Mouse (Mus musculus) cerebellum, postnatal 25 days (tissue): ENCODE measurements at regions not wholly inside any gene's neighbourhood (a gene's known extent, or its start where the extent isn't known, plus 50 kb on each side); places are given as distances from the start of the nearest gene placed in this dataset.

Source experiments
- DNase-seq, 2 experiments: peaks; one replicate each; pipeline ENCODE4 v3.0.0; 2021; ENCODE audit warnings: mixed read lengths in 2 of 2

GRCm38 (mm10) chr14:105950924-105951323 is 54.3 kb upstream of the Spry2 start:
- DNase-seq: no peak

- no peak for DNase-seq
Observed at GRCm38 (mm10) chr14:105955082-105955481, 58.5 kb upstream of the Spry2 start.

- no peak for DNase-seq
Observed at GRCm38 (mm10) chr14:105956796-105957195, 60.2 kb upstream of the Spry2 start.

- DNase-seq: no peak
Observed at GRCm38 (mm10) chr14:105958005-105958404, 61.4 kb upstream of the Spry2 start.

GRCm38 (mm10) chr14:105979544-105980323 is 83.1 kb upstream of the Spry2 start:
- DNase-seq: no peak

- DNase-seq: no peak
Observed at GRCm38 (mm10) chr14:105980324-105980680, 83.7 kb upstream of the Spry2 start.

- no peak for DNase-seq
Observed at GRCm38 (mm10) chr14:105987341-105987882, 90.8 kb upstream of the Spry2 start.

- no peak for DNase-seq
Observed at GRCm38 (mm10) chr14:105988738-105989137, 92.1 kb upstream of the Spry2 start.

GRCm38 (mm10) chr14:105993124-105993523 is 96.5 kb upstream of the Spry2 start:
- no peak for DNase-seq

- DNase-seq: peak in 1 of 2 experiments; percentile 18
Observed at GRCm38 (mm10) chr14:105999801-106000200, 103.2 kb upstream of the Spry2 start.

- no peak for DNase-seq
Observed at GRCm38 (mm10) chr14:106007769-106008168, 98.2 kb upstream of the Trim52 start.

- no peak for DNase-seq
Observed at GRCm38 (mm10) chr14:106008951-106009350, 97.0 kb upstream of the Trim52 start.

- peak; percentile 17 to 53 for DNase-seq
Observed at GRCm38 (mm10) chr14:106010961-106011360, 95.0 kb upstream of the Trim52 start.

- peak; percentile 21 to 65 for DNase-seq
Observed at GRCm38 (mm10) chr14:106011991-106012427, 94.0 kb upstream of the Trim52 start.

GRCm38 (mm10) chr14:106022806-106023205 is 83.2 kb upstream of the Trim52 start:
- DNase-seq: no peak

GRCm38 (mm10) chr14:106026815-106027214 is 79.2 kb upstream of the Trim52 start:
- DNase-seq: no peak

- DNase-seq: no peak
Observed at GRCm38 (mm10) chr14:106027686-106028085, 78.3 kb upstream of the Trim52 start.

GRCm38 (mm10) chr14:106031094-106031493 is 74.9 kb upstream of the Trim52 start:
- no peak for DNase-seq

- no peak for DNase-seq
Observed at GRCm38 (mm10) chr14:106033793-106034192, 72.2 kb upstream of the Trim52 start.

GRCm38 (mm10) chr14:106034933-106035665 is 70.9 kb upstream of the Trim52 start:
- DNase-seq: no peak

- no peak for DNase-seq
Observed at GRCm38 (mm10) chr14:106044274-106044673, 61.7 kb upstream of the Trim52 start.

- peak; percentile 26 to 64 for DNase-seq
Observed at GRCm38 (mm10) chr14:106050231-106050630, 55.8 kb upstream of the Trim52 start.

- no peak for DNase-seq
Observed at GRCm38 (mm10) chr14:106052585-106053551, 53.1 kb upstream of the Trim52 start.
